Mouse (Mus musculus) embryonic facial prominence, embryonic 14.5 days (tissue): ENCODE measurements around the gene Slc29a4. TPM values are rescaled to one million over a fixed set of nuclear protein-coding genes. Genes with fewer than 3 reads are reported as not detected.

ENCODE experiments used
- ATAC-seq: fragments of 200-750 bp; cut with Nextera tagmentation; 2 replicates; pipeline ENCODE4 v1.8.0; 2017; ENCODE audit warnings: low read depth, moderate number of reproducible peaks, moderate TSS enrichment
- DNase-seq: peaks from one replicate; pipeline ENCODE4 v3.0.0-alpha.2; 2015; ENCODE audit warnings: low spot score
- H3K27ac ChIP-seq: fragments of 300-500 bp; sonication (generic); replicated peaks from 2 replicates; pipeline ENCODE4 v1.5.1; 2014; ENCODE audit warnings: low read depth, mild to moderate bottlenecking, low read length, moderate library complexity
- H3K27me3 ChIP-seq: fragments of 300-500 bp; sonication (generic); replicated peaks from 2 replicates; pipeline ENCODE4 v1.6.1; 2014; ENCODE audit warnings: low read length; ENCODE audit not compliant: control insufficient read depth, insufficient read depth
- H3K36me3 ChIP-seq: fragments of 300-500 bp; sonication (generic); 2 replicates; pipeline ENCODE4 v1.6.1; 2014; ENCODE audit warnings: low read length, mixed read lengths; ENCODE audit not compliant: control insufficient read depth, insufficient read depth
- H3K4me1 ChIP-seq: fragments of 300-500 bp; sonication (generic); 2 replicates; pipeline ENCODE4 v1.6.1; 2014; ENCODE audit warnings: antibody characterized with exemption, low read length; ENCODE audit not compliant: control insufficient read depth, insufficient read depth
- H3K4me2 ChIP-seq: fragments of 300-500 bp; sonication (generic); 2 replicates; pipeline ENCODE4 v1.6.1; 2014; ENCODE audit warnings: low read depth, mild to moderate bottlenecking, low read length, moderate library complexity, mixed read lengths
- H3K4me3 ChIP-seq: fragments of 300-500 bp; sonication (generic); 2 replicates; pipeline ENCODE4 v1.5.1; 2014; ENCODE audit warnings: low read depth, mild to moderate bottlenecking, low read length
- H3K9ac ChIP-seq: fragments of 300-500 bp; sonication (generic); 2 replicates; pipeline ENCODE4 v1.6.1; 2014; ENCODE audit warnings: low read depth, mild to moderate bottlenecking, low read length, moderate library complexity, mixed read lengths
- H3K9me3 ChIP-seq: fragments of 300-500 bp; sonication (generic); 2 replicates; pipeline ENCODE4 v1.6.1; 2016; ENCODE audit warnings: low read length; ENCODE audit not compliant: control insufficient read depth
- WGBS: fragments of 180-500 bp; shearing (Covaris S2); extraction: QIAGEN DNeasy Blood & Tissue Kit; methylation state at CpG from one replicate; pipeline ENCODE4 v1.1.7; 2014; 5-methylcytosine and 5-hydroxymethylcytosine counted together
- polyA plus RNA-seq: library from polyadenylated mRNA; unstranded; fragments of >200 nt; fragmentation: Nextera tagmentation; extraction: Ambion mirVana; gene quantifications from 2 replicates; pipeline ENCODE4 v1.2.1, GENCODE M21; 2014

Gene Slc29a4
- polyA plus RNA-seq, 1 experiment from 2014 or later = 6.0 TPM

- Histone ChIP-seq H3K4me3 (no peak overlapping the region), H3K9me3 (no peaks in the 10 kb centered on the region), H3K4me2 (no peak overlapping the region), H3K9ac (no peak overlapping the region), H3K4me1 (no peaks in the 10 kb centered on the region), H3K36me3 (no peaks in the 10 kb centered on the region), H3K27me3 (no peaks in the 10 kb centered on the region), H3K27ac (no peak overlapping the region)
- ATAC-seq = no peak
- 63% methylated on average over 12 of the region's 12 CpGs for WGBS
- DNase-seq = no peak
Measured at GRCm38 (mm10) chr5:142692971-142693737, 842 bp downstream of the Slc29a4 start.

GRCm38 (mm10) chr5:142693738-142694430 is 1.6 kb downstream of the Slc29a4 start:
- Histone ChIP-seq H3K4me2 (no peak overlapping the region), H3K27me3 (0 out of 2 replicates have a peak, but pooled peaks cover 3% of the 10 kb centered on the region), H3K9ac (no peak overlapping the region), H3K9me3 (no peaks in the 10 kb centered on the region), H3K4me1 (no peaks in the 10 kb centered on the region), H3K36me3 (no peaks in the 10 kb centered on the region), H3K4me3 (no peak overlapping the region), H3K27ac (no peak overlapping the region)
- ATAC-seq (no peak), DNase-seq (no peak)
- WGBS = 57% methylated on average over 8 of the region's 8 CpGs

- H3K27me3 ChIP-seq = 0 out of 2 replicates have a peak, but pooled peaks cover 3% of the 10 kb centered on the region
- ATAC-seq (0 out of 2 replicates have a peak, but pooled peaks have one; percentile 41), DNase-seq (peak; percentile 59)
- H3K4me3 ChIP-seq = no peak overlapping the region
- 8% methylated on average over 12 of the region's 12 CpGs for WGBS
- no peak overlapping the region for H3K27ac ChIP-seq
- no peaks in the 10 kb centered on the region for H3K9me3 ChIP-seq
- H3K9ac ChIP-seq = no peak overlapping the region
- no peak overlapping the region for H3K4me2 ChIP-seq
- no peaks in the 10 kb centered on the region for H3K36me3 ChIP-seq
- H3K4me1 ChIP-seq = no peaks in the 10 kb centered on the region
Measured at GRCm38 (mm10) chr5:142694627-142695340, 2.5 kb downstream of the Slc29a4 start.

GRCm38 (mm10) chr5:142696258-142696657 is 3.9 kb downstream of the Slc29a4 start:
- no peak overlapping the region for H3K4me2 ChIP-seq
- H3K4me1 ChIP-seq = no peaks in the 10 kb centered on the region; the same call in 1 of the 2 replicates
- H3K4me3 ChIP-seq = no peak overlapping the region
- no peak overlapping the region for H3K27ac ChIP-seq
- no peaks in the 10 kb centered on the region for H3K9me3 ChIP-seq
- ATAC-seq (no peak), DNase-seq (no peak)
- WGBS = 19% methylated on average over 6 of the region's 6 CpGs
- peaks cover 7% of the 10 kb centered on the region; the same call in 1 of the 2 replicates for H3K27me3 ChIP-seq
- no peak overlapping the region for H3K9ac ChIP-seq
- no peaks in the 10 kb centered on the region for H3K36me3 ChIP-seq

GRCm38 (mm10) chr5:142696865-142697264 is 4.6 kb downstream of the Slc29a4 start:
- H3K27ac ChIP-seq = no peak overlapping the region
- ATAC-seq (no peak), DNase-seq (peak; percentile 55)
- H3K36me3 ChIP-seq = no peaks in the 10 kb centered on the region
- no peak overlapping the region for H3K4me3 ChIP-seq
- H3K4me1 ChIP-seq = peaks cover 6% of the 10 kb centered on the region; the same call in 1 of the 2 replicates
- WGBS = 59% methylated on average over 6 of the region's 6 CpGs
- H3K4me2 ChIP-seq = no peak overlapping the region
- no peaks in the 10 kb centered on the region for H3K9me3 ChIP-seq
- H3K27me3 ChIP-seq = peaks cover 12% of the 10 kb centered on the region; the same call in 1 of the 2 replicates
- H3K9ac ChIP-seq = no peak overlapping the region

GRCm38 (mm10) chr5:142697742-142698141 is 5.4 kb downstream of the Slc29a4 start:
- WGBS = 55% methylated on average over 2 of the region's 2 CpGs
- Histone ChIP-seq H3K9me3 (no peaks in the 10 kb centered on the region), H3K27ac (no peak overlapping the region), H3K36me3 (no peaks in the 10 kb centered on the region), H3K27me3 (peaks cover 12% of the 10 kb centered on the region; the same call in 1 of the 2 replicates), H3K9ac (no peak overlapping the region), H3K4me3 (no peak overlapping the region), H3K4me1 (peaks cover 6% of the 10 kb centered on the region; the same call in 1 of the 2 replicates), H3K4me2 (no peak overlapping the region)
- ATAC-seq (no peak), DNase-seq (no peak)

GRCm38 (mm10) chr5:142700842-142701589 is 8.7 kb downstream of the Slc29a4 start:
- Histone ChIP-seq H3K4me1 (peaks cover 6% of the 10 kb centered on the region; the same call in 1 of the 2 replicates), H3K36me3 (no peaks in the 10 kb centered on the region), H3K9ac (no peak overlapping the region), H3K27ac (no peak overlapping the region), H3K4me2 (peak overlapping the region; percentile 98), H3K27me3 (peaks cover 12% of the 10 kb centered on the region), H3K9me3 (no peaks in the 10 kb centered on the region), H3K4me3 (peak overlapping the region; percentile 59; the same call in 1 of the 2 replicates)
- DNase-seq (no peak), ATAC-seq (peak; percentile 45)
- WGBS = 6% methylated on average over 14 of the region's 15 CpGs
